Mouse (Mus musculus) hindbrain, embryonic 15.5 days (tissue): ENCODE measurements at regions not wholly inside any gene's neighbourhood (a gene's known extent, or its start where the extent isn't known, plus 50 kb on each side); places are given as distances from the start of the nearest gene placed in this dataset.
"Not testable (repeated sequence)": the region's sequence is repeated elsewhere in the genome, so short reads cannot be mapped to it uniquely, and the experiment has no call there.

Source experiments
- ATAC-seq: fragments of 200-750 bp; cut with Nextera tagmentation; 2 replicates; pipeline ENCODE4 v1.8.0; 2017; ENCODE audit warnings: low read depth, moderate number of reproducible peaks, moderate TSS enrichment; ENCODE audit not compliant: low FRiP score
- H3K27ac ChIP-seq: fragments of 300-500 bp; sonication (generic); replicated peaks from 2 replicates; pipeline ENCODE4 v1.5.1; 2015; ENCODE audit warnings: mild to moderate bottlenecking, inconsistent platforms
- H3K27me3 ChIP-seq: fragments of 300-500 bp; sonication (generic); 2 replicates; pipeline ENCODE4 v1.6.1; 2015; ENCODE audit warnings: control low read depth, inconsistent platforms
- H3K36me3 ChIP-seq: fragments of 300-500 bp; sonication (generic); 2 replicates; pipeline ENCODE4 v1.6.1; 2015; ENCODE audit warnings: control low read depth, inconsistent platforms
- H3K4me1 ChIP-seq: fragments of 300-500 bp; sonication (generic); replicated peaks from 2 replicates; pipeline ENCODE4 v1.6.1; 2015; ENCODE audit warnings: control low read depth, inconsistent platforms
- H3K4me2 ChIP-seq: fragments of 300-500 bp; sonication (generic); 2 replicates; pipeline ENCODE4 v1.6.1; 2015; ENCODE audit warnings: moderate library complexity, mild to moderate bottlenecking, inconsistent platforms
- H3K4me3 ChIP-seq: fragments of 300-500 bp; sonication (generic); 2 replicates; pipeline ENCODE4 v1.5.1; 2015; ENCODE audit warnings: mild to moderate bottlenecking, inconsistent platforms
- H3K9ac ChIP-seq: fragments of 300-500 bp; sonication (generic); 2 replicates; pipeline ENCODE4 v1.6.1; 2015; ENCODE audit warnings: inconsistent platforms
- H3K9me3 ChIP-seq: fragments of 300-500 bp; sonication (generic); 2 replicates; pipeline ENCODE4 v1.6.1; 2016; ENCODE audit warnings: control low read depth, inconsistent platforms
- WGBS: fragments of 180-500 bp; shearing (Covaris S2); methylation state at CpG from one replicate; pipeline ENCODE4 v1.1.7; 2015; 5-methylcytosine and 5-hydroxymethylcytosine counted together

GRCm38 (mm10) chr1:17434064-17434463 is 711.6 kb downstream of the Crisp4 start:
- not testable (repeated sequence) for H3K27ac ChIP-seq, H3K27me3 ChIP-seq, H3K36me3 ChIP-seq

GRCm38 (mm10) chr1:17415958-17416357 is 729.7 kb downstream of the Crisp4 start:
- no peaks in the 10 kb centered on the region for H3K4me1 ChIP-seq
- no peaks in the 10 kb centered on the region for H3K27me3 ChIP-seq
- no peak overlapping the region for H3K27ac ChIP-seq
- no peak overlapping the region for H3K9ac ChIP-seq
- H3K4me3 ChIP-seq = no peak overlapping the region
- H3K4me2 ChIP-seq = no peak overlapping the region
- no peaks in the 10 kb centered on the region for H3K36me3 ChIP-seq
- no peak for ATAC-seq
- WGBS = 15% methylated on average over 3 of the region's 3 CpGs
- H3K9me3 ChIP-seq = no peaks in the 10 kb centered on the region

More at GRCm38 (mm10) chr1:17434064-17434463, 711.6 kb downstream of the Crisp4 start:
- not testable (repeated sequence) for H3K4me1 ChIP-seq, ATAC-seq, H3K4me2 ChIP-seq, H3K9me3 ChIP-seq, H3K9ac ChIP-seq, H3K4me3 ChIP-seq
- WGBS = 83% methylated on average over 5 of the region's 5 CpGs

- H3K4me1 ChIP-seq = no peaks in the 10 kb centered on the region
- no peak overlapping the region for H3K9ac ChIP-seq
- H3K36me3 ChIP-seq = no peaks in the 10 kb centered on the region
- H3K4me3 ChIP-seq = no peak overlapping the region
- no peaks in the 10 kb centered on the region for H3K9me3 ChIP-seq
- 90% methylated on average over 9 of the region's 9 CpGs for WGBS
- no peak overlapping the region for H3K27ac ChIP-seq
- H3K4me2 ChIP-seq = no peak overlapping the region
- no peaks in the 10 kb centered on the region for H3K27me3 ChIP-seq
- no peak for ATAC-seq
These were observed 750.8 kb downstream of the Crisp4 start for GRCm38 (mm10) chr1:17394893-17395292.

GRCm38 (mm10) chr1:17392114-17392819 is 753.4 kb downstream of the Crisp4 start:
- ATAC-seq = no peak
- H3K4me1 ChIP-seq = no peaks in the 10 kb centered on the region
- H3K4me2 ChIP-seq = no peak overlapping the region
- no peaks in the 10 kb centered on the region for H3K9me3 ChIP-seq
- no peak overlapping the region for H3K27ac ChIP-seq
- H3K36me3 ChIP-seq = no peaks in the 10 kb centered on the region
- 90% methylated on average over 2 of the region's 2 CpGs for WGBS
- H3K27me3 ChIP-seq = no peaks in the 10 kb centered on the region
- no peak overlapping the region for H3K4me3 ChIP-seq
- H3K9ac ChIP-seq = no peak overlapping the region

- WGBS = 62% methylated on average over 2 of the region's 2 CpGs
- Histone ChIP-seq H3K4me1 (no peaks in the 10 kb centered on the region), H3K4me3 (no peak overlapping the region), H3K9ac (no peak overlapping the region), H3K36me3 (no peaks in the 10 kb centered on the region), H3K9me3 (no peaks in the 10 kb centered on the region), H3K27ac (no peak overlapping the region), H3K27me3 (no peaks in the 10 kb centered on the region), H3K4me2 (no peak overlapping the region)
- ATAC-seq = no peak
These were observed 768.1 kb downstream of the Crisp4 start for GRCm38 (mm10) chr1:17377562-17377961.

- 88% methylated on average over 1 of the region's 1 CpGs for WGBS
- ATAC-seq = no peak
- no peaks in the 10 kb centered on the region for H3K9me3 ChIP-seq
- no peak overlapping the region for H3K4me3 ChIP-seq
- H3K27me3 ChIP-seq = no peaks in the 10 kb centered on the region
- H3K36me3 ChIP-seq = no peaks in the 10 kb centered on the region
- H3K4me2 ChIP-seq = no peak overlapping the region
- H3K4me1 ChIP-seq = no peaks in the 10 kb centered on the region
- no peak overlapping the region for H3K27ac ChIP-seq
- H3K9ac ChIP-seq = no peak overlapping the region
These were observed 797.4 kb downstream of the Crisp4 start for GRCm38 (mm10) chr1:17348271-17348670.

- no peak for ATAC-seq
- H3K4me2 ChIP-seq = no peak overlapping the region
- H3K36me3 ChIP-seq = no peaks in the 10 kb centered on the region
- H3K4me1 ChIP-seq = no peaks in the 10 kb centered on the region
- H3K27me3 ChIP-seq = no peaks in the 10 kb centered on the region
- H3K9me3 ChIP-seq = no peaks in the 10 kb centered on the region
- no peak overlapping the region for H3K27ac ChIP-seq
- no peak overlapping the region for H3K9ac ChIP-seq
- no peak overlapping the region for H3K4me3 ChIP-seq
These were observed 807.9 kb downstream of the Crisp4 start for GRCm38 (mm10) chr1:17337827-17338226.

- not testable (repeated sequence) for ATAC-seq, H3K9me3 ChIP-seq
- WGBS = 97% methylated on average over 1 of the region's 1 CpGs
These were observed 834.3 kb downstream of the Crisp4 start for GRCm38 (mm10) chr1:17311392-17311791.

GRCm38 (mm10) chr1:17309928-17310327 is 835.8 kb downstream of the Crisp4 start:
- H3K27ac ChIP-seq, ATAC-seq, H3K36me3 ChIP-seq: not testable (repeated sequence)

More at GRCm38 (mm10) chr1:17311392-17311791, 834.3 kb downstream of the Crisp4 start:
- not testable (repeated sequence) for H3K4me3 ChIP-seq, H3K4me2 ChIP-seq, H3K9ac ChIP-seq, H3K27me3 ChIP-seq, H3K4me1 ChIP-seq, H3K36me3 ChIP-seq, H3K27ac ChIP-seq

More at GRCm38 (mm10) chr1:17309928-17310327, 835.8 kb downstream of the Crisp4 start:
- H3K4me3 ChIP-seq, H3K27me3 ChIP-seq, H3K9ac ChIP-seq, H3K4me1 ChIP-seq, H3K4me2 ChIP-seq, H3K9me3 ChIP-seq: not testable (repeated sequence)
